Mouse (Mus musculus) cerebellum, postnatal 4 days (tissue): ENCODE measurements at regions not wholly inside any gene's neighbourhood (a gene's known extent, or its start where the extent isn't known, plus 50 kb on each side); places are given as distances from the start of the nearest gene placed in this dataset.
"Not testable (repeated sequence)": the region's sequence is repeated elsewhere in the genome, so short reads cannot be mapped to it uniquely, and the experiment has no call there.

Experiments
- DNase-seq, 2 experiments: peaks; one replicate each; pipeline ENCODE4 v3.0.0; 2022; ENCODE audit warnings: low spot score in 2 of 2, mixed read lengths in 1 of 2

DNA sequence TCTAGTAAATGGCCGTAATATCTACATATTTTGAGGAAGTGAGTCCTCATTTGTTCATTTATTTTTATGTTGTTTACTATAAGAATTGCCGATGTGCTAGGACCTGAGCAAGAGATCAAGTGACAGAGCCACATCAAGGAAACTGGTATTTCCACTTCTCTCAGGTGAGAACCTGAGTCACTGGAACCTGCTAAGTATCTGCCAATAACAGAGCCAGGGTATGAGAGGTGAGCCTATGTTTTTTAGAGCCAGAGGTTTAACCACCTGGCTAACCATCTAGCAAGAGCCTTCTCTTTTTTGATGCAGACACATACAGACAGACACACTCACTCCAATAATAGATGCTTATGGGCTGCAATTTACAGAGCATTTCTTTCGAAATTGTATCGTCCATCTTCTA, 101.2 kb upstream of the Fam78b start:
- no peak for DNase-seq

DNA sequence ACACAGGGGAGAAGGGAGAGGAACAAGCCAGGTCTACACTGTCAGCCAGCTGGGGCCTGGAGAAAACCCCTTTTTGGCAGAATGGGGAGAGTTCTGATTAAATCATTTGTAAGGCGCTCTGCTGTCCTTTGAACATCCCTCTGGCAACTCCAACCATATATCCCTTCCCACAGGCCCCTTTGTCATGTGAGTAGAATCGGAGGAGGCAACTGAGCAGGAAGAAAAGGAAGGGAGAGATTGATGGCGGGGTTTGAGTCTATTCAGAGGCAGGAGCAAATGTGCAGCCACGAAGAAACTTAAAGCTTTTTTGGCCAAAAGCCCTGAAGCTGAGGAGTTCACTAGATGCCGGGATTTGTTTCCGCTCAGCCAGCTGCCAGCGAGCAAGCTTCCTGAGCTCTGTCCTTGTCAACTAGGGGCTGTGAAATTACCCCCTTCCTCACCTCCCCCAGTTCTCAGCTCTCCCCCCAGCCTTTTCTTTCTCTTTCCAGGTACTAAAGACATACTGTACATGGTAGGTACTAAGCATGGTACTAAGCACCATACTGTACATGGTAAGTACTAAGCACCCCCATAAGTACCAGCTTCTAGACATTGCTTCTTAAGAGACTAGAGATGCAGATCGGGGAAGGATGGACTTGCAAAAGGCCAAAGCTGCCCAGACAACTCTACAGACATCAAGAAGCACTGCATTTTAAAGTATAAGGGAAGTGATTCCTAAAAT, 100.6 kb upstream of the Fam78b start:
- DNase-seq = peak in 1 of 2 experiments; percentile 6

DNA sequence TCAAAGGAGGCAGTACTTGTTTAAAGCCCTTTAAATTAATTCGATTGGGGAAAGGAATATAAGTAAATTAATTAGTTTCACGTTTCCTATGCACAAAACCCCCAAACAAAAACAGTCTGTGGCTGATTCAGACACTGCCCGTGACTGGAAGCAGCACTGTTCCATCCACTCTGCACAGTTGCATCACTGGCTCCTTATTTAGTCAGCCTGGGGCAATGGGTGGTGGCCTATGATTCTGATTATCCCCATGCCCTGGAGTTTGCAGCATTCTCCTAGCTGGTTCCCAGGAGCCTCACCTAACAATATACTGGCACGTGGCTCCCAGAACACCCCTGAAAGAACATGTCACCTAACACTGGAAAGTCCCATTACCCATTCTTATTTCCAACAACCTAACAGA, 99.6 kb upstream of the Fam78b start:
- DNase-seq = no peak

DNA sequence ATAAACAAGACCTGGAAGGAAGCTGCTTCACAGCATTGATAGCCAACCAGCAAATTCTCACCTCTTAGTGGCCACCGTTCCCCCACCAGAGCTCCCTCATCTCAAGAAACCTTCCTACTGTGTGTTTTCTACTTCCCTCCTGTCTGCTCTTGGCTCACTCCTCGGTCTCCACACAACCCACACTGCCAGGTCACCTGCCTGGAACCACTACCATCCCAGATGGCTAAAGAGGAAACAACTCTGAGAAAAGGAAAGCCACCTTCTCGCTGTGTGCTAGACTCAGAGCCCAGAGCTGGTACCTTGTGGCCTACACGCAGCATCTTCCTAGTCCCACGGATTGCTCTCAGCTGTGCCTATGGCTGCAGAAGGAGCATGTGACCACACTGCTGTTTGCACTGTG, 97.8 kb upstream of the Fam78b start:
- DNase-seq = no peak

DNA sequence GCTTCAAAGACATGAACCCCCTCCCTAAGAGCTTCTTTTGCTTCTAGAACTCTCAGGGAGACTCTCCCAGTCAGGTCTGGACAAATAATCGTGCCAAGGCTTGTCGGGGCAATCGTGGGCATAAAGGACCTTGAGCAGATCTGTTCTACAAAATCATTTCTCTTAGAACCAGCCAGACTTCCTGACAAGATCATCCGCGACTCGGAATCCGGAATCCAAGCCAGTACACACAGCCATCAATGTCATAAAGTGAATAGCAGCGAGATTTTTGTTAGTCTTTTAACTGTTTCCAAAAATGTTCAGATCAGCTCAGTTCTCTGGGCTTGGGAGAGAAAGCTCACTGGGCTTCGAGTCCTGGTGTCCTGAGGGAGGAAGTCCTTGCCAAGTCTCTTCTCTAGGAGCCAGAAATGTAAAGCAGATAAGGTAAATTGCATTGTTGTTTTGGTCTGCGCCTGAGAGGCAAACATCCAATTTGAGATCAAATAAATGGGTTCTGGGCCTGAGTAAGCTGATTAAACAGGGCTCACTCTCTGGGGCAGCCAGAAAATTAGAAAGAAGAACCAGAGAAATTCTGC, 92.9 kb upstream of the Fam78b start:
- no peak for DNase-seq

DNA sequence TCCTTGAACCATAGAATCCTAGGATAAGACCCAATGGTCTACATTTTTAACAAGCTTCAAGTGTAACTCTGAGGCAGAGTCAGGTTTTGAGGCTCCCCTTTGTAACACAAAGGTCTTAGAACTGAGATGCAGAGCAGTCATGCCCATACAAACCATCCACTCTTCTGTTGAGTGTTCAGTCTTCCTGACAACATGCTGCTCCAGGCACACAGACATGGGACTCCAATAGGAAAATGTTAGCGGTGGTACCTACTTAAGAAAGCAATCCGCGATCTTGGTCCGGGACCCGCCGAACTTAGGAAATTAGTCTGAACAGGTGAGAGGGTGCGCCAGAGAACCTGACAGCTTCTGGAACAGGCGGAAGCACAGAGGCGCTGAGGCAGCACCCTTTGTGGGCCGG, 89.0 kb upstream of the Fam78b start:
- DNase-seq = not testable (repeated sequence)

DNA sequence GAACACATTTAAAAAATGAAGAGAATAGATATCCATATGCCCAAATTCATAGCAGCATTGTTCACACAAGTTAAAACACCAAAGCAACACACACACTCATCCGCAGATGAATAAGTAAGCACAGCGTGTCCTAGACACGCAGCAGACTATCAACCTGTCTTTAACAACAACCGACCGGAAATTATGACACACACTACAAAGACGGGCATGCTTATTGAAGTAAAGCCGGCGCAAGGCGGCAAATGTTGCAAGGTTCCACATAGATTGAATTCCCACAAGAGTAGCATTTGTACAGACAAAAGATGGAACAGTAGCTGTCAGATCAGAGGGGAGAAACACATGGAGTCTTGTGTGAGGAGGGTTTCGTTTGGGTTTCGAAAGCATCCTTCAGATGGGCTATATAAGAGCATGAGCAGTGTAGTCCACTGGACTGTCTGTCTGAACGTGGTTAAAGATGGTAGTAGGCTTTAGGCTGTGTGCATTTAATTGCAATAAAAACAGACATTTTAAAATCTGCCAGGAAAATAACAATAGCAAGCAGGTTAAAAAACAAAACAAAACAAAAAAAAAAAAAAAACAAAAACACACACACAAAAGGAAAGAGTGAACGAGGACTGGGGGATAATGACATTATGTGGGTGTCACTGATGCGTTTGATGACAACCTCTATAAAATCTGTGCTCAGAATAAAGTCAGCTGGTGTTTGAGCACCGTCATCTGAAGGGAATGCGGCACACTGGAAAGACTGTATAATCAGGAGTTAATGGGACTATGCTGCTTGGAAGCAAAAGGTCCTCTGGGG, 78.1 kb upstream of the Fam78b start:
- no peak for DNase-seq

DNA sequence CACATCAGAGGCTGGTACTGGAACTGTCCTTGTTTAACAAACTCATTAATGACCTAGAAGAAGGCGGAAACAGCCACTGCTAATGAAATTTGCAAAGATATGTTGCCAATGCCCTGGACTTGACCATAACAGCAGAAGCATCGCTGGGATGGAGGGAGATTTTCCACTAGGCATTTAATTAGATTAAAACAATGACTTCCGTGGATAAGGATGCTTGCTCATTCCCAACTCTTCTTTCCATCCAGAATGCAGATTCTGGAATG, 77.6 kb upstream of the Fam78b start:
- DNase-seq = no peak

DNA sequence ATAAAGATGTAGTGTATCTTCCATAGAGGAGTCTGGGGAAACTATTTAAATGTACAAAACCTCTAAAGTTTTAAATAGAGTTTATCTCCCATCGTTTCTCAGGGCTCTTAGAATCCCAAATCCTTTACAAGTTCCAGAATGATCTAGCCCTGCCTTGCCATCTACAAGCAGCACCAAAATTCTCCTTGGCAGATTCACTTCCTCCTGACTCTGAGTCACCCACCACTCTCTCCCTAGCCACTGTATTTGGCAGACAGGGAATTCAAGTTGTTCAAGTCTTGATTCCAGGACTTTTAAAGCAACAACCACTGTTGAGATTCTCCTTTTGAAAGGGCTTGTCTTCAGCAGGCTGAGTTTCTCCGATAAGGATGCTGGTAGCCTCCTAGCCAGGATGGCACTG, 77.1 kb upstream of the Fam78b start:
- no peak for DNase-seq

DNA sequence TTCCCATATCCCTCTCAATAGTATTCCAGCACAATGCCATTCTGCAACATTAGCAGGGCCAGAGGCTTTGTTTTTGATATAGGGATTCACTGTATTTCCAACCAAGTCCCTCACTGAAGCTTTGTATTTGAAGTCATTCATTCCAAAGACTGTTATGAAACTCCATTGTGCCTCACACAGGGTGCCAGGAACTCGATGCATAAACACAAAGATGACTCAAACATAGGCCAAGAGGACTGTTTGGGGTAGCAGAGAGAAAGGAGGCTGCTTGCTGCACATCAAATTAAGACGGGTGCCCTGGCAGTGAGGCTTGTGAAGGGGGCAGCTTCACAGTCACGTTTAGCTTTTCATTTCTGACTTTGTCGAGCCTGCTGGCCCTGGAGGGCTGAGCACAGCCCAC, 75.1 kb upstream of the Fam78b start:
- no peak for DNase-seq

DNA sequence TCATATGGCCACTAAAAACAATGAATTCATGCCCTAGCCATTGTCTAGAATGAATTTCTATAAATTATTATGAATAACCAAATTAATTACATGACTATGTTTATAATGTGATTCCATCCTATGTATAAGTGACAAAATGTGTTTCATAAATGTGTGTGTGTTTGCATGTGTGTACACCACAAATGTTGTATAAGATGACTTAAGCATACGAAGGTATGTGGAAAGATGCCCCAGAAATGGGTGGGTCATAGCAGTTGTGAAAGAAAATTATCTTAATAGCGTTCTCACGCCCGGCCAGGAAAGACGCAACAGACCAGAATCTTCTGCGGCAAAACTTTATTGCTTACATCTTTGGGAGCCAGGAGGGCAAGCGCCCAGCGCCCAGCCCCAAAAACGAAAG, 61.5 kb upstream of the Fam78b start:
- not testable (repeated sequence) for DNase-seq

DNA sequence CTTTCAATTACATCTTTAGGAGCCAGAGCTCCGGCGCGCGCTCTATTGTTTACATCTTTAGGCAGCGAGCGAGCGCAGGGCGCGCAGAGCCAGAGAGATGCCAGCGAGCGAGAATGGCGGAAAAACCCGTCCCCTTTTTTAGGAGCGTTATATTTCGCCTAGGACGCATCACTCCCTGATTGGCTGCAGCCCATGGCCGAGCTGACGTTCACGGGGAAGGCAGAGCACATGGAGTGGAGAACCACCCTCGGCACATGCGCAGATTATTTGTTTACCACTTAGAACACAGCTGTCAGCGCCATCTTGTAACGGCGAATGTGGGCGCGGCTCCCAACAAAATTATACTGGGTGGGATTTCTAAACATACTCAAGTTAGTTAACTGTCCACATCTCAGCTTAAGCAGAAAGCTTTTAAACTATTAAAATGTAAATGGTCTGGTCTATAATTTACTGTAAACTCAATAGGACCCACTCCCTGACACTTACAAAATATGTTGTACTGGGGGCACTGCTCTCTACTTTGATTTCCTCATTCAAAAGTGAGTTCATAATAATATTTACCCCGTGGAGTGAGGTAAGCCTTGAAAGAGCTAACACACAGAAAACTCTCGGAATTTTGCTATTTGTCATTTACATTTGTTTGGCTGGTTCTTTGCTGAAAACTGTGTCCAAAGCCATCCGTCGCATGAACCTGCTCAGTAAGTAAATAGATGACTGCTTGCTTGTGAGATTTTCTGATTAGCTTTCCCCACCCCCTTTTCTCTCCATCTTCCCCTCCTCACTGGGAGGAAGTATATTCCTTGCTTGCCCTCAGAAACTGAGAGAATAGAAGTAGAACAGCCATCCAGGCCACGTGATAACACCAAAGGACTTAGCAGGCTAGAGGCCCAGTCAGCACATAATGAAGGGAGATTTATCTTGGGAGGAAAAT, 60.8 kb upstream of the Fam78b start:
- not testable (repeated sequence) for DNase-seq

DNA sequence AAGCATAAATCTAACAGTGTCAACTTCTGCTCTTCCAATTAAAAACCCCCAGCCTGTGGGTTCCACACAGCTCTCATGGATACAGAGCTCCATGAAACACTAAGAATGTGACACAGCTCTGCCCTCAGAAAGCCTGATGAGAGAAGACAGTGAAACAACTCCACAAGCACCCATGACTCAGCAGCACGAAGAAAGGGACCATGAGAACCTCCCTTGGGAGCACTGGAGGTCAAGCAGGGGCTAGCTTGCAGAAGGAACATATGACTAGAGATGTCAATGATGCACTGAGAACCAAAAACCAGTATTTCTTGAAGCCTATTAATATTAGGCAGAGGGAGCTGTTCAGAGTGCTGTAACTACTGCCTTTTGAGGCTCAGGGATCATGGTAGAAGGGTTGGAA, 59.0 kb upstream of the Fam78b start:
- no peak for DNase-seq

DNA sequence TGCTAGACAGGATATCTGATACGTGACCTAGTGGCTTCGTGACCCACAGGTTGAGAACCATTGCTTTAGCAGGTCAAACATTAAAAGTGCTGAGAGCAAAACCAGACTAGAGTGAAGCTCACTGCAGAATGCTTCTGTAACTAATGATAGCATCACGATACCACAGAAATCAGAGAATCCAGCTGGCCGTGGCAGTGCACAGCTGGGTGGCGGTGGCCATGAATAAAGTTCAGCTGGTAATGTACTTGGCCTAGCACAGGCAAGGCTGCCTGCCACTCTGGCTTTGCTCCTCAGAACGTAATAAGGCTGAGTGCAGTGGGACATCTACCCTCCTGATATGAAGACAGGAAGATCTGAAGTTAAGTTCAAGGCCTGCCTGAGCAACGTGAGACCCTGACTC, 56.7 kb upstream of the Fam78b start:
- no peak for DNase-seq

DNA sequence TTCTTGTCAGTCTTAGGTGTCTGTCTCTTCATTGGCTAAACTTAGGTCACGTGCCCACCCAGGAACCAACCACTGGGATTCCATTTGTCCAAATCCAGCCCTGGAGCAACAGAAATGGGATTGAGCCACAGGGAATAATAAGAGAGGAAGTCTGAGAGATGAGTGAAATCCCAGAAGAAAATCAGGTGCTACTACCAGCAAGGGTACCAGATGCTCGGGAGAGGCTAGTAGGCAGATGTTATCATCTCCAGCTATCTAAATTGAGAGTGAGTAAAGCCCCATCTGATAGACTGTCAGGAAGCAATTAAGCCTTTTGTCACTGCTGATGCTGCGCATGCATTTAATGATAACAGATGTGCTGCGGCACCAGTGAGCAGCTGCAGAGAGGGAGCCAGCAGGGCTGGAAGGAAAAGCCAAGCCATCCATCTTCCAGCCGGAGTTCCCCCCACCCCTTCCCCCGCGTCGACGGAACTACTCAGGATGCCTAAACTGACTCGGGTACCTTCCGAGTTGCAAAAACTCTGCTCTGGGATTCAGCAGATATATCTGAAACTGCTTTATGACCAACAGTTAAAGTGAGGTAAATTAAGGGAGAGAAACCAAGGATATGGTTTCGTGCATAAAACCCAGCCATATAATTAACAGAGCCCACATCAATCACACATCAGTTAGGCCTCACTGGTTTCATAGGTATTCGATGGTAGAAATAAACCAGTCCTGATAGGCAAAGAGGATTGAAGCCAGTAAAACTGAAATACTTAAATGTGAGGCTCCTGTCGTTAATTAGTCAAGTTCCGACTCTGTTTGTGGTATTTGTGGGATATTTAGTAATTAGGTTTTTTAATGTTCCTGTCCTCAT, 53.1 kb upstream of the Fam78b start:
- DNase-seq = no peak
